Mouse (Mus musculus) stomach, postnatal 0 days (tissue): ENCODE measurements at regions not wholly inside any gene's neighbourhood (a gene's known extent, or its start where the extent isn't known, plus 50 kb on each side); places are given as distances from the start of the nearest gene placed in this dataset.

Experiments used
- ATAC-seq: fragments of 200-750 bp; cut with Nextera tagmentation; 2 replicates; pipeline ENCODE4 v1.8.0; 2017; ENCODE audit not compliant: low FRiP score, low TSS enrichment
- DNase-seq: peaks from one replicate; pipeline ENCODE4 v3.0.0-alpha.2; 2016; ENCODE audit warnings: low spot score
- H3K27ac ChIP-seq: fragments of 300-500 bp; sonication (generic); replicated peaks from 2 replicates; pipeline ENCODE4 v1.5.1; 2014; ENCODE audit warnings: mild to moderate bottlenecking, control low read depth
- H3K27me3 ChIP-seq: fragments of 300-500 bp; sonication (generic); 2 replicates; pipeline ENCODE4 v1.6.1; 2014; ENCODE audit warnings: low read length; ENCODE audit not compliant: control insufficient read depth, insufficient read depth
- H3K36me3 ChIP-seq: fragments of 300-500 bp; sonication (generic); 2 replicates; pipeline ENCODE4 v1.6.1; 2014; ENCODE audit warnings: low read length, mixed read lengths; ENCODE audit not compliant: control insufficient read depth, insufficient read depth
- H3K4me1 ChIP-seq: fragments of 300-500 bp; sonication (generic); replicated peaks from 2 replicates; pipeline ENCODE4 v1.6.1; 2014; ENCODE audit warnings: antibody characterized with exemption; ENCODE audit not compliant: control insufficient read depth, insufficient read depth
- H3K4me2 ChIP-seq: fragments of 300-500 bp; sonication (generic); replicated peaks from 2 replicates; pipeline ENCODE4 v1.6.1; 2014; ENCODE audit warnings: low read depth, mild to moderate bottlenecking, control low read depth, moderate library complexity
- H3K4me3 ChIP-seq: fragments of 300-500 bp; sonication (generic); 2 replicates; pipeline ENCODE4 v1.5.1; 2014; ENCODE audit warnings: low read depth, low read length, control low read depth
- H3K9ac ChIP-seq: fragments of 300-500 bp; sonication (generic); 2 replicates; pipeline ENCODE4 v1.6.1; 2014; ENCODE audit warnings: mild to moderate bottlenecking, low read length, control low read depth, mixed read lengths
- H3K9me3 ChIP-seq: fragments of 300-500 bp; sonication (generic); 2 replicates; pipeline ENCODE4 v1.6.1; 2016; ENCODE audit warnings: low read length; ENCODE audit not compliant: control insufficient read depth
- CTCF ChIP-seq: IDR thresholded peaks from 2 replicates; pipeline ENCODE4 v1.5.1; 2016; ENCODE audit warnings: antibody characterized with exemption, low read depth, mild to moderate bottlenecking, moderate library complexity
- EP300 ChIP-seq: optimal IDR thresholded peaks from 2 replicates; pipeline ENCODE3; 2016; ENCODE audit warnings: antibody characterized with exemption
- WGBS: fragments of 180-500 bp; shearing (Covaris S2); extraction: QIAGEN DNeasy Blood & Tissue Kit; methylation state at CpG from one replicate; pipeline ENCODE4 v1.1.7; 2014; 5-methylcytosine and 5-hydroxymethylcytosine counted together

DNA sequence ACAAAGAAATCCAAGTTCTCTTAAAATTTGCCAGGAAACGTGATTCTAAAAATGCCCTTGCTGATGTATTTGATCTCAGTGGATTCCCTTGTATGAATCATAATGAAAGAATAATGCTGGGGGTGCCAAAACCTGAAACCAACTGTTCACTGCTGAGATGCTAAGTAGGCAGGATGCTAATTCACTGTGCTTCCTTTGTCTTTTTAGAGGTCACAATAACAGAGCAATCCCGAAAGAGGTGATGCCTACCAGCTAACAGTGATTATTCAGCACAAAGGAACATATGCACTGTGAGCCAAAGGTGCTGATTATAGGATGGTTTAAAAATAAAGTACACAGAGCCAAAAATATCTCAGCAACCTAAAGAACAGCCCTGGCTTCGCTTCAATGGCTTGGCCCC is 344.9 kb downstream of the Jrkl start:
- Histone ChIP-seq H3K27ac (no peak overlapping the region), H3K9ac (no peak overlapping the region), H3K36me3 (no peaks in the 10 kb centered on the region), H3K27me3 (no peaks in the 10 kb centered on the region), H3K4me3 (no peak overlapping the region), H3K9me3 (no peaks in the 10 kb centered on the region), H3K4me1 (no peaks in the 10 kb centered on the region), H3K4me2 (no peak overlapping the region)
- ATAC-seq (no peak), DNase-seq (no peak)
- TF ChIP-seq CTCF = no peak
- TF ChIP-seq EP300 = no peak
- 64% methylated on average over 3 of the region's 3 CpGs for WGBS

DNA sequence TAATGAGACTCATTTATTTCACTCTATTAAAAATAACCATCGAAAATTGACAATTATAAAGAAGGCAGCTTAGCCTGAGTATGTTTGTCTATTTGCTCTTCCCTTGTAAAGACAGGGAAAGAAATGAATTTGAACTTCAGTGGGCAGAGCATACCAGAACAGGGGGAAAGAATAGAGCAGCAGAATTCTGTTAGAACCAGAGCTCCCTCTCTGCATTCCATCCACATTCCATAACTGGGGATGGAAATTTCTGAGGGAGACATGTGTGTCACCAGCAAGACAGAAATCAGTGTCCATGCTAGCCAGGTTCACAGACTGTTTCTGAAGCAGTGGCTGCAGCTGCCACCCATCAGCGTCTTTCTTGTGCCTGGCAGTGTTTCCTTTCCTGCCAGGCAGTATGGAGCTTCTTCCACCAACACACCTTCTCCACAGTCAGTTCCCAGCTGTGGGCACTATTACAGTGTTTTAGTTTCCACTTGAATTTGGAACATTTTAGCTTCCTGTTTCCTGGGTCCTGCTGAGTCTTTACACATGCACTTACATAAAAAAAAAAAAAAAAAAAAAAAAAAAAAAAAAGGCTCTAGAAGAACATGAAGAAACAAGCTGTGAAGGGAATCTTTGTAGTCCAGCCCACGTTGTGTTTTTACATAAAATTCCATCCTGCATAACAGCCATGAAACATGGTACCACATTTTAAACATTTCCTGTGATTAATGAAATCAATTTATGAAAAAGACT is 365.7 kb downstream of the Jrkl start:
- no peak for ATAC-seq
- no peak overlapping the region for H3K27ac ChIP-seq
- TF ChIP-seq CTCF (no peak), EP300 (no peak)
- H3K27me3 ChIP-seq = no peaks in the 10 kb centered on the region
- H3K36me3 ChIP-seq = no peaks in the 10 kb centered on the region
- H3K9me3 ChIP-seq = no peaks in the 10 kb centered on the region
- no peak for DNase-seq
- H3K4me1 ChIP-seq = no peaks in the 10 kb centered on the region
- no peak overlapping the region for H3K4me3 ChIP-seq
- 51% methylated on average over 3 of the region's 3 CpGs for WGBS
- no peak overlapping the region for H3K9ac ChIP-seq
- no peak overlapping the region for H3K4me2 ChIP-seq

DNA sequence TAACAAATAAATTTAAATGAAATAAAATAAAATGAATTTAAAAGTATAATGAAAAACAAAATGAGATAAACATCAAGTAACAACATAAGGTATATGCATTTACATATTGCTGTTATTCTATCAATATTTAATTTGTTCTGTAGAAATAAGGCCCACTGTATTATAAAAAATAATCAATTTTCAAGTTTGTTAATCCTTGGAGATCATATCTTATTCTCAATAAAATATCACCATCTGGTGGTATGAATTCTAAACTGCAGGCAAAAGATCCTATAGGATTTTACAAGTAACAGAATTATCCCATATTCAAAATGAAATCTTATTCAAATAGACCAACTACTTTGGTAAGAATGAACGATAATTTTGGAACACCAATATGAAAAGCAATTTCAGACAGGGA is 369.1 kb downstream of the Jrkl start:
- Histone ChIP-seq H3K9ac (no peak overlapping the region), H3K36me3 (no peaks in the 10 kb centered on the region), H3K27me3 (no peaks in the 10 kb centered on the region), H3K4me1 (no peaks in the 10 kb centered on the region), H3K9me3 (no peaks in the 10 kb centered on the region), H3K4me3 (no peak overlapping the region), H3K27ac (no peak overlapping the region), H3K4me2 (no peak overlapping the region)
- TF ChIP-seq EP300 (no peak), CTCF (peak; percentile 61)
- 42% methylated on average over 1 of the region's 1 CpGs for WGBS
- ATAC-seq = no peak
- no peak for DNase-seq

GRCm38 (mm10) chr9:12870941-12871340 is 374.7 kb downstream of the Jrkl start:
- no peak for TF ChIP-seq CTCF
- TF ChIP-seq EP300 = no peak
- Histone ChIP-seq H3K9ac (no peak overlapping the region), H3K36me3 (no peaks in the 10 kb centered on the region), H3K9me3 (no peaks in the 10 kb centered on the region), H3K4me3 (no peak overlapping the region), H3K4me2 (no peak overlapping the region), H3K4me1 (no peaks in the 10 kb centered on the region), H3K27ac (no peak overlapping the region), H3K27me3 (no peaks in the 10 kb centered on the region)
- 80% methylated on average over 3 of the region's 3 CpGs for WGBS
- DNase-seq (no peak), ATAC-seq (no peak)
